Mouse (Mus musculus): ENCODE data around the gene Lrrc10. TPM values are rescaled to one million over a fixed set of nuclear protein-coding genes. Genes with fewer than 3 reads are reported as not detected.

Lrrc10 gene
- polyA plus RNA-seq, 1 experiment from 2014 or later = not detected

- H3K4me1 ChIP-seq (replicated peaks; ENCODE audit: insufficient read depth, low read length) = peaks cover 4% of the 10 kb centered on the region; the same call in 1 of the 2 replicates
- peak overlapping the region; percentile 88 for H3K4me3 ChIP-seq (replicated peaks; ENCODE audit: low read depth, low read length)
- no peak for TF ChIP-seq CTCF (IDR thresholded peaks at IDR 0.05; ENCODE audit: low read depth)
- DNase-seq (ENCODE audit: low spot score) (no peak), ATAC-seq (replicated peaks; ENCODE audit: low FRiP score, low read depth) (no peak)
- peaks cover 26% of the 10 kb centered on the region for H3K36me3 ChIP-seq (ENCODE audit: insufficient read depth, low read length)
- H3K4me2 ChIP-seq (ENCODE audit: low read length) = peak overlapping the region; percentile 77
- H3K9me3 ChIP-seq (replicated peaks; ENCODE audit: low read length) = no peaks in the 10 kb centered on the region
- 2% methylated on average over 15 of the region's 15 CpGs for WGBS
- no peaks in the 10 kb centered on the region for H3K27me3 ChIP-seq (ENCODE audit: insufficient read depth, low read length)
- peak overlapping the region; percentile 84 for H3K9ac ChIP-seq (ENCODE audit: low read depth, low read length)
- no peak overlapping the region for H3K27ac ChIP-seq
Observed at GRCm38 (mm10) chr10:117062894-117063253, 17.7 kb downstream of the Lrrc10 start.

- H3K4me1 ChIP-seq (replicated peaks; ENCODE audit: insufficient read depth, low read length) = peaks cover 4% of the 10 kb centered on the region; the same call in 1 of the 2 replicates
- H3K36me3 ChIP-seq (ENCODE audit: insufficient read depth, low read length) = peaks cover 26% of the 10 kb centered on the region
- peak within 1 kb of the TSS; percentile 84 for H3K9ac ChIP-seq (ENCODE audit: low read depth, low read length)
- H3K4me3 ChIP-seq (replicated peaks; ENCODE audit: low read depth, low read length) = peak within 1 kb of the TSS; percentile 88
- under 1% methylated on average over 67 of the region's 68 CpGs for WGBS
- no peaks in the 10 kb centered on the region for H3K9me3 ChIP-seq (replicated peaks; ENCODE audit: low read length)
- peak; percentile 95 for ATAC-seq (replicated peaks; ENCODE audit: low FRiP score, low read depth)
- peak within 1 kb of the TSS; percentile 77 for H3K4me2 ChIP-seq (ENCODE audit: low read length)
- peak within 1 kb of the TSS; percentile 86 for H3K27ac ChIP-seq
- TF ChIP-seq CTCF (IDR thresholded peaks at IDR 0.05; ENCODE audit: low read depth) = no peak
- peak; percentile 97 for DNase-seq (ENCODE audit: low spot score)
- no peaks in the 10 kb centered on the region for H3K27me3 ChIP-seq (ENCODE audit: insufficient read depth, low read length)
Observed at GRCm38 (mm10) chr10:117063254-117064021, 18.3 kb downstream of the Lrrc10 start, which contains the start of gene Cct2. Gene Cct2 (minus strand): TSS chr10:117063814.

GRCm38 (mm10) chr10:117064076-117064475 lies 18.9 kb downstream of the Lrrc10 start:
- ATAC-seq (replicated peaks; ENCODE audit: low FRiP score, low read depth) = no peak
- Histone ChIP-seq H3K36me3 (ENCODE audit: insufficient read depth, low read length) (peaks cover 23% of the 10 kb centered on the region), H3K9me3 (replicated peaks; ENCODE audit: low read length) (no peaks in the 10 kb centered on the region), H3K9ac (ENCODE audit: low read depth, low read length) (no peak overlapping the region), H3K27me3 (ENCODE audit: insufficient read depth, low read length) (no peaks in the 10 kb centered on the region), H3K4me2 (ENCODE audit: low read length) (peak overlapping the region; percentile 43), H3K4me3 (replicated peaks; ENCODE audit: low read depth, low read length) (peak overlapping the region; percentile 19), H3K27ac (peak overlapping the region; percentile 32), H3K4me1 (replicated peaks; ENCODE audit: insufficient read depth, low read length) (peaks cover 4% of the 10 kb centered on the region; the same call in 1 of the 2 replicates)
- no peak for DNase-seq (ENCODE audit: low spot score)
- TF ChIP-seq CTCF (IDR thresholded peaks at IDR 0.05; ENCODE audit: low read depth) = no peak; the same call in 1 of the 2 replicates
- WGBS = 9% methylated on average over 7 of the region's 7 CpGs

GRCm38 (mm10) chr10:117069109-117069508 lies 24.0 kb downstream of the Lrrc10 start:
- TF ChIP-seq CTCF (IDR thresholded peaks at IDR 0.05; ENCODE audit: low read depth) = peak; percentile 15; the same call in 1 of the 2 replicates
- Histone ChIP-seq H3K9ac (ENCODE audit: low read depth, low read length) (no peak overlapping the region), H3K9me3 (replicated peaks; ENCODE audit: low read length) (no peaks in the 10 kb centered on the region), H3K4me1 (replicated peaks; ENCODE audit: insufficient read depth, low read length) (no peaks in the 10 kb centered on the region), H3K27me3 (ENCODE audit: insufficient read depth, low read length) (no peaks in the 10 kb centered on the region), H3K27ac (no peak overlapping the region), H3K4me2 (ENCODE audit: low read length) (no peak overlapping the region), H3K36me3 (ENCODE audit: insufficient read depth, low read length) (peaks cover 22% of the 10 kb centered on the region), H3K4me3 (replicated peaks; ENCODE audit: low read depth, low read length) (no peak overlapping the region)
- 94% methylated on average over 3 of the region's 3 CpGs for WGBS
- DNase-seq (ENCODE audit: low spot score) (no peak), ATAC-seq (replicated peaks; ENCODE audit: low FRiP score, low read depth) (no peak)

GRCm38 (mm10) chr10:117072191-117072888 lies 27.2 kb downstream of the Lrrc10 start:
- no peak overlapping the region for H3K9ac ChIP-seq (ENCODE audit: low read depth, low read length)
- no peak for TF ChIP-seq CTCF (IDR thresholded peaks at IDR 0.05; ENCODE audit: low read depth)
- DNase-seq (ENCODE audit: low spot score) = no peak
- H3K4me1 ChIP-seq (replicated peaks; ENCODE audit: insufficient read depth, low read length) = no peaks in the 10 kb centered on the region
- no peak for ATAC-seq (replicated peaks; ENCODE audit: low FRiP score, low read depth)
- peaks cover 38% of the 10 kb centered on the region for H3K36me3 ChIP-seq (ENCODE audit: insufficient read depth, low read length)
- 84% methylated on average over 18 of the region's 18 CpGs for WGBS
- H3K4me3 ChIP-seq (replicated peaks; ENCODE audit: low read depth, low read length) = no peak overlapping the region
- H3K4me2 ChIP-seq (ENCODE audit: low read length) = no peak overlapping the region
- no peaks in the 10 kb centered on the region for H3K27me3 ChIP-seq (ENCODE audit: insufficient read depth, low read length)
- H3K27ac ChIP-seq = no peak overlapping the region
- no peaks in the 10 kb centered on the region for H3K9me3 ChIP-seq (replicated peaks; ENCODE audit: low read length)

- Histone ChIP-seq H3K27me3 (ENCODE audit: insufficient read depth, low read length) (no peaks in the 10 kb centered on the region), H3K4me2 (ENCODE audit: low read length) (no peak overlapping the region), H3K36me3 (ENCODE audit: insufficient read depth, low read length) (peaks cover 38% of the 10 kb centered on the region), H3K9ac (ENCODE audit: low read depth, low read length) (no peak overlapping the region), H3K4me3 (replicated peaks; ENCODE audit: low read depth, low read length) (no peak overlapping the region), H3K4me1 (replicated peaks; ENCODE audit: insufficient read depth, low read length) (no peaks in the 10 kb centered on the region), H3K9me3 (replicated peaks; ENCODE audit: low read length) (no peaks in the 10 kb centered on the region), H3K27ac (no peak overlapping the region)
- WGBS = 75% methylated on average over 7 of the region's 7 CpGs
- ATAC-seq (replicated peaks; ENCODE audit: low FRiP score, low read depth) = no peak
- no peak for DNase-seq (ENCODE audit: low spot score)
- TF ChIP-seq CTCF (IDR thresholded peaks at IDR 0.05; ENCODE audit: low read depth) = no peak
Observed at GRCm38 (mm10) chr10:117073176-117073575, 28.0 kb downstream of the Lrrc10 start.
